Mouse (Mus musculus): Measurements from ENCODE around the gene Npas2. TPM values are rescaled to one million over a fixed set of nuclear protein-coding genes. Genes with fewer than 3 reads are reported as not detected.

Npas2 gene
- polyA plus RNA-seq, 1 experiment from 2014 or later: 1.5 TPM

GRCm38 (mm10) chr1:39408123-39408522 lies 214.6 kb downstream of the Npas2 start:
- Histone ChIP-seq H3K4me2 (no peak overlapping the region), H3K27me3 (no peaks in the 10 kb centered on the region), H3K9me3 (no peaks in the 10 kb centered on the region), H3K27ac (0 out of 2 replicates have a peak overlapping the region, but pooled peaks have one; percentile 22), H3K4me1 (peaks cover 21% of the 10 kb centered on the region), H3K36me3 (no peaks in the 10 kb centered on the region), H3K9ac (no peak overlapping the region), H3K4me3 (no peak overlapping the region)
- no peak for ATAC-seq (ENCODE audit: borderline replicate concordance, extremely low read depth, low FRiP score, low TSS enrichment)
- WGBS: 75% methylated on average over 6 of the region's 6 CpGs

GRCm38 (mm10) chr1:39408668-39409067 lies 215.1 kb downstream of the Npas2 start:
- Histone ChIP-seq H3K9me3 (no peaks in the 10 kb centered on the region), H3K4me3 (no peak overlapping the region), H3K4me1 (peaks cover 21% of the 10 kb centered on the region), H3K4me2 (no peak overlapping the region), H3K27me3 (no peaks in the 10 kb centered on the region), H3K9ac (no peak overlapping the region), H3K27ac (0 out of 2 replicates have a peak overlapping the region, but pooled peaks have one; percentile 22), H3K36me3 (no peaks in the 10 kb centered on the region)
- WGBS: 44% methylated on average over 7 of the region's 7 CpGs
- ATAC-seq (ENCODE audit: borderline replicate concordance, extremely low read depth, low FRiP score, low TSS enrichment): no peak

- Histone ChIP-seq H3K4me1 (peaks cover 21% of the 10 kb centered on the region), H3K4me2 (no peak overlapping the region), H3K27me3 (no peaks in the 10 kb centered on the region), H3K9ac (no peak overlapping the region), H3K36me3 (no peaks in the 10 kb centered on the region), H3K9me3 (no peaks in the 10 kb centered on the region), H3K27ac (peak overlapping the region; percentile 20; the same call in 1 of the 2 replicates), H3K4me3 (no peak overlapping the region)
- 61% methylated on average over 19 of the region's 19 CpGs for WGBS
- no peak for ATAC-seq (ENCODE audit: borderline replicate concordance, extremely low read depth, low FRiP score, low TSS enrichment)
Observed at GRCm38 (mm10) chr1:39410085-39410821, 216.7 kb downstream of the Npas2 start.

Small RNA genes lying within 50 kb of the gene (microRNA-seq; reads per million reads assigned to microRNA genes)
- gene Mir6349: not detected

Other genes with a start within 250 kb of the Npas2 start
- 168 and 173 TPM in 2 replicates for gene Pdcl3, start 208.1 kb upstream of the Npas2 start, polyA plus RNA-seq (2015; fragmentation: Nextera tagmentation; extraction: Ambion mirVana)
- gene Rpl31, start 174.1 kb downstream of the Npas2 start, polyA plus RNA-seq (2015; fragmentation: Nextera tagmentation; extraction: Ambion mirVana): 454 and 516 TPM in 2 replicates